Mouse (Mus musculus) heart, postnatal 0 days (tissue): ENCODE measurements around the gene Kcnh7. TPM values are rescaled to one million over a fixed set of nuclear protein-coding genes. Genes with fewer than 3 reads are reported as not detected.

Experiments used
- ATAC-seq: fragments of 200-750 bp; cut with Nextera tagmentation; 2 replicates; pipeline ENCODE4 v1.8.0; 2017; ENCODE audit warnings: low read depth, moderate number of reproducible peaks, moderate library complexity; ENCODE audit not compliant: insufficient read depth
- DNase-seq: peaks from one replicate; pipeline ENCODE4 v3.0.0-alpha.2; 2016; ENCODE audit warnings: low spot score
- H3K27ac ChIP-seq: fragments of 300-500 bp; sonication (generic); 2 replicates; pipeline ENCODE4 v1.5.1; 2014; ENCODE audit warnings: low read depth, mild to moderate bottlenecking
- H3K27me3 ChIP-seq: fragments of 300-500 bp; sonication (generic); 2 replicates; pipeline ENCODE4 v1.6.1; 2014; ENCODE audit warnings: low read length, mixed read lengths; ENCODE audit not compliant: control insufficient read depth, insufficient read depth
- H3K36me3 ChIP-seq: fragments of 300-500 bp; sonication (generic); replicated peaks from 2 replicates; pipeline ENCODE4 v1.6.1; 2014; ENCODE audit warnings: low read length, mixed read lengths; ENCODE audit not compliant: control insufficient read depth, insufficient read depth
- H3K4me1 ChIP-seq: fragments of 300-500 bp; sonication (generic); 2 replicates; pipeline ENCODE4 v1.6.1; 2014; ENCODE audit warnings: antibody characterized with exemption; ENCODE audit not compliant: control insufficient read depth, insufficient read depth
- H3K4me2 ChIP-seq: fragments of 300-500 bp; sonication (generic); 2 replicates; pipeline ENCODE4 v1.6.1; 2014; ENCODE audit warnings: low read depth, mild to moderate bottlenecking, low read length, moderate library complexity
- H3K4me3 ChIP-seq: fragments of 300-500 bp; sonication (generic); 2 replicates; pipeline ENCODE4 v1.5.1; 2014; ENCODE audit warnings: low read depth, low read length
- H3K9ac ChIP-seq: fragments of 300-500 bp; sonication (generic); replicated peaks from 2 replicates; pipeline ENCODE4 v1.6.1; 2014; ENCODE audit warnings: low read depth, low read length, mixed read lengths
- H3K9me3 ChIP-seq: fragments of 300-500 bp; sonication (generic); replicated peaks from 2 replicates; pipeline ENCODE4 v1.6.1; 2016; ENCODE audit warnings: low read length; ENCODE audit not compliant: control insufficient read depth
- CTCF ChIP-seq: IDR thresholded peaks from 2 replicates; pipeline ENCODE4 v1.5.1; 2016; ENCODE audit warnings: antibody characterized with exemption, control low read depth, low read depth
- EP300 ChIP-seq: IDR thresholded peaks from 2 replicates; pipeline ENCODE4 v1.6.1; 2016; ENCODE audit warnings: antibody characterized with exemption, low read depth
- WGBS: fragments of 180-500 bp; shearing (Covaris S2); extraction: QIAGEN DNeasy Blood & Tissue Kit; methylation state at CpG from one replicate; pipeline ENCODE4 v1.1.7; 2014; 5-methylcytosine and 5-hydroxymethylcytosine counted together
- polyA plus RNA-seq: library from polyadenylated mRNA; unstranded; fragments of >200 nt; fragmentation: Nextera tagmentation; extraction: Ambion mirVana; gene quantifications from 2 replicates; pipeline ENCODE4 v1.2.1, GENCODE M21; 2015
- total RNA-seq: library from RNA; depleted of rRNA; stranded (reverse); fragments of >200 nt; gene quantifications from 2 replicates; pipeline ENCODE4 v1.2.3, GENCODE M21; 2014; ENCODE audit warnings: low replicate concordance

Gene Kcnh7
- total and polyA plus RNA-seq, 2 experiments from 2014 or later = 0.31 to 1.9 TPM

GRCm38 (mm10) chr2:62645475-62645874 lies 538.6 kb downstream of the Kcnh7 start:
- peak overlapping the region; percentile 67 for H3K4me2 ChIP-seq
- TF ChIP-seq CTCF (no peak), EP300 (no peak)
- no peak for DNase-seq
- peak overlapping the region; percentile 55 for H3K4me3 ChIP-seq
- peaks cover 4% of the 10 kb centered on the region; the same call in 1 of the 2 replicates for H3K4me1 ChIP-seq
- WGBS = 41% methylated on average over 12 of the region's 12 CpGs
- H3K27ac ChIP-seq = peak overlapping the region; percentile 77
- peak; percentile 33; the same call in 1 of the 2 replicates for ATAC-seq
- H3K36me3 ChIP-seq = no peaks in the 10 kb centered on the region
- no peaks in the 10 kb centered on the region for H3K9me3 ChIP-seq
- H3K9ac ChIP-seq = peak overlapping the region; percentile 60
- H3K27me3 ChIP-seq = no peaks in the 10 kb centered on the region

GRCm38 (mm10) chr2:62644891-62645290 lies 539.2 kb downstream of the Kcnh7 start:
- no peak for ATAC-seq
- TF ChIP-seq EP300 (no peak), CTCF (no peak)
- H3K27ac ChIP-seq = no peak overlapping the region
- peak overlapping the region; percentile 55 for H3K4me3 ChIP-seq
- WGBS = 90% methylated on average over 5 of the region's 5 CpGs
- peaks cover 4% of the 10 kb centered on the region; the same call in 1 of the 2 replicates for H3K4me1 ChIP-seq
- H3K9ac ChIP-seq = no peak overlapping the region
- peak overlapping the region; percentile 67 for H3K4me2 ChIP-seq
- no peaks in the 10 kb centered on the region for H3K9me3 ChIP-seq
- H3K27me3 ChIP-seq = no peaks in the 10 kb centered on the region
- DNase-seq = no peak
- H3K36me3 ChIP-seq = no peaks in the 10 kb centered on the region
